Mouse (Mus musculus): ENCODE data around the gene 1700025G04Rik.

The 1700025G04Rik gene

DNA sequence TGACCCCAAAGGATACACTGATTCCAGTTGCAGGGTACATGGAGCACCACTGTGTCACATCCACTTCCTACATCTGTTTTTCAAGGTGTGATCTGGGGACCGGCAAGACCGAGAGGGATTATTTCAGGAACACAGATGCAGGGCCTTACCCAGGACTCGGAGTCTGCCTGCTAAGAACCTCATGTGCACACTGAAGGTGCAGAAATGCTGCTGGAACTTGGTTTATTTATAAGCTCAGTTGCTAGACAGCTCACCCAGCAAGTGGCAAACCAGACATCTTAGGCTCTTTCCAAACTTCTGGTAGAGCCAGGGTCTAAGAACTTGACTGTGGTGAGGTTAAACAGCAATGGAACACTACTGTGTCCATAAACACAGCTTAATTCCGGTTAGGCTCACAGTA, 61.2 kb downstream of the 1700025G04Rik start:
- DNase-seq = no peak

DNA sequence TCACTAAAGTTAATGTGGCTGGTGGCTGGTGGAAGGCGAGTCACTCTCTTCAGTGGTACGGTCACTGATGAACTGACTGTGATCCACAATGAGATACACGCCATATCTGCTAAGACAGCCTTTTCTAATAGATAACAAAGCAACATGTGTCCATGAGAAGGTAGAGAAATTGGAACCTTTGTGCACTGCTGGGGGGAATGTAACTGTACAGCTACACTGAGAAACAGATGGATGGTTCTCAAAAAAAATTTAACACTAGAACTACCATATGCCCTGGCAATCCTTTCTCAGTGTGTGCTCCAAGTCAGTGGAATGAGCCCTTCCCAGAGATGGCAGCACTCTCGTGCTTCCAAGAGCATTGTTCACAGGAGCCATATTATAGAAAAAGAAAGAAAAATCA, 63.2 kb downstream of the 1700025G04Rik start:
- DNase-seq = no peak

- no peak for DNase-seq
These were observed 64.6 kb downstream of the 1700025G04Rik start for GRCm38 (mm10) chr1:152025308-152025707.

- DNase-seq = no peak
These were observed 65.7 kb downstream of the 1700025G04Rik start for GRCm38 (mm10) chr1:152024019-152024787.

GRCm38 (mm10) chr1:152020812-152021211, 69.1 kb downstream of the 1700025G04Rik start:
- DNase-seq = no peak

GRCm38 (mm10) chr1:152020070-152020469, 69.9 kb downstream of the 1700025G04Rik start:
- DNase-seq = no peak

DNA sequence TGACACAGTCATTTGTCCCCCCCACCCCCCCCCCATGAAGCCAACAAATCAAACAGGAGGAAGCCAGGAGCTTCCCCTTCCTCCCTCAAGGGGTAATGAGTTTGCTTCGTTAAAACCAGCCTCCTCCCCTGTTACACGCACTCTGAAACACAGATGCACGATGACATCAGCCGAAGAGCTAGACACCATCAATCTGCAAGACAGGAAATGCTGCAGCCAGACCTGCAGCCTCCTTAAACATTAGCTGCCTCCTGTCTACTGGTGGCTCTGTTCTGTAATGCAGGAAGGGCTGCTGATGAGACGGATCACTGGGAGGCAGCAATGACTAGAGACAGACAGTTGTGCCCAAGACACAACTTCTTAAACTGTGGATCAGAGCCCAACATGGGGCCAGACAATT, 70.7 kb downstream of the 1700025G04Rik start:
- DNase-seq = peak; percentile 49

GRCm38 (mm10) chr1:152018322-152018721, 71.6 kb downstream of the 1700025G04Rik start:
- no peak for DNase-seq

GRCm38 (mm10) chr1:152016663-152017062, 73.3 kb downstream of the 1700025G04Rik start:
- DNase-seq = no peak

- DNase-seq = no peak
These were observed 74.3 kb downstream of the 1700025G04Rik start for GRCm38 (mm10) chr1:152015555-152016125.

DNA sequence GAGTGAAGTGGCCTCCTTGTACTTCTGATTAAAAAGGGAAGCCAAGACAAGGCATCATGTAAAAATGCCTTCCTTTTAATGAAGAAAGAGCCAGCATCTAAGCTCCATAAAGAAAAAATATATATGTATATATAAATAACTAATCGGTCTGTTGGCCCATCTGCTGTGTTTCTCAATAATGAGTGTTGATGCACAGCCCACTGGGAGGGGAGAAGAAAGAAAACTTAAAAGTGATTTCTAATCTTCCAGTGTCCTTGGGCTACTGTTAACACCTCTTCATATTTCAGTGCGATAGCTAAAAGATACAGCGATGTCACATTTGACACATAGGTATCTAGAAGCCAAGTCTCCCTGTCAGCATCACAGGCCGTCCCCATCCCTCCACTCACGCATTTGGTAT, 78.2 kb downstream of the 1700025G04Rik start:
- no peak for DNase-seq

GRCm38 (mm10) chr1:152010251-152010980, 79.5 kb downstream of the 1700025G04Rik start:
- no peak for DNase-seq

DNA sequence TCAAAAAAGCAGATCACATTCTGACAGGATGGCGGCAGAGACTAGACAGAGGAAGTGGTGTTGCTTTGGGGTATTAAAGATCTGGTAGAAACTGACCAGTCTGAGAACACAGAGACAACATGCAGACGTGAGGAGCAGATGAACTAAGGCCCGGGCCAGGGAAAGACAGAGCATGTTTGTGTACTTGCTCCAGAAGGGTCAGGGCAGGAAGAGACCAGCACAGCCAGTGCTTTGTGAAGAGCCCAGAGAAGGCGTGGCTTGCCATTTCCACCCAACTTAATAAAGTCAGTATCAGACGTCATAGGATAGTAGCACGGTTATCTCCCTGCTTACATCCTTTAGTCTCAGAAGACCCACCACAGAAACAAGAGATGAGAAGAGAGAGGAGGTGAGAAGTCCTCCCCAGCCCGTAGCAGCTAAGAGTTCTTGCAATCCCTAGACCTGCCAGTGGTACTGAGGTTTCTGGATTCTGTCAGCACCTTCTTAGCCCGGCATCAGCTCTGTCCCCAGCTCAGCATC, 81.4 kb downstream of the 1700025G04Rik start:
- peak; percentile 27 for DNase-seq

DNA sequence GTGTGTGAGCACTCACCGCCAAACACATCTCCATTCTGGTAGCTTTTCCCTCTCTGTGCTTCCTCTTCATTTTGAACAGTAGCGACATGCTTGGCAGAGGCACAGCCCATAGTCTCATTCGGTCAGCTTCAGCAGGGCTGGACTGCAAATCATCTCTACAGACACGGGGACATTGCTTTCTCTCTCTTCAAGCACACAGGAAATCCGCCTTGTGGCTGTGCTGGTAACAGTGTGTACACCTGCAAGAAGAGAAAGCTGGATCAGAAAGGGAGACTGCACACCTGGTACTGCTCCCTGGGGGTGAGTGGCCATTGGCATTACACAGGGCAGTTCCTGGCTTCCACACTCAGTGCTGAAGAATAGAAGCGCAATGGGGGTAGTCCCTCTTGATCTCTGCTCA, 83.4 kb downstream of the 1700025G04Rik start:
- DNase-seq = no peak

DNA sequence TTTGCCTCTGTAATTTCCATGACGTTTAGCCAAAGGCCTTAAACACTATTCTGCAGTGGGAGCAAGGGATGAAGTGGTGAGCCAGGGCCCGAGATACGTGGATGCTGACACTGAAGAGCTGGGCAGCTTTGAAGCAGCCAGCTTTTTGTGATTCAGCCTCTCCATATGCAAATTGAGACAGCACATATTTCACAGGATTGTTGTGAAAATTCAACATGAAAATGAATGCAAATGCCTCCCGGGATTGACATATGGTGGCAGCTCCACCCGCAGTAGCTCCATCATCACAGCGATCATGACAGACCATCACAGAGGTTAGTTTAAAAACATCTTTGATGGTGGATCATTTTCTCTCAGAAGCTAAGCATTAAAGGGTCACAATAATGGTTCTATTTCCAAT, 85.4 kb downstream of the 1700025G04Rik start:
- no peak for DNase-seq

GRCm38 (mm10) chr1:152000461-152000860, 89.5 kb downstream of the 1700025G04Rik start:
- DNase-seq = no peak

- DNase-seq = no peak
These were observed 90.5 kb downstream of the 1700025G04Rik start for GRCm38 (mm10) chr1:151999424-151999842.

DNA sequence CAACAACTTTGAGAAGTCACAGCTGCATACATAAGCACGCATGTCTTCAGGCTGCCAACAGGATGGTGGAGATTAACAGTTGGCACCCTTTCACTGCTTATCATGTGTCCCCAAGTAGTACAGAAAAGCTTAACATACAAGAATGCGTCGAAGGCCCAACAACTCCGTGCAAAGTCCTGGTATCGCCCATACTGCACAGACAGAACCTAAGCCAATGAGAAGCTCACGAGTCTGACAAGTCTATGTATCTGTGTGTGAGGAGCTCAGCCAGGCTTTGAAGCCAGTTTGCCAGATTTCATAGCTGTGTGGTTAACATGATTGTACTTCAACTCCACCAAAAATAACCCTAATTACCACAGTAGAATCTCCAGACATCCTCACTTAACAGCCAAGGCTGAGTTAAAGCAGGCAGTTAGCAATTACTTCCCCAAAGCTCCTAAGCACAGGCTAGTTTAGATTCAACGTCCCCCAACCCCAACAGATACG, 91.2 kb downstream of the 1700025G04Rik start:
- no peak for DNase-seq

DNA sequence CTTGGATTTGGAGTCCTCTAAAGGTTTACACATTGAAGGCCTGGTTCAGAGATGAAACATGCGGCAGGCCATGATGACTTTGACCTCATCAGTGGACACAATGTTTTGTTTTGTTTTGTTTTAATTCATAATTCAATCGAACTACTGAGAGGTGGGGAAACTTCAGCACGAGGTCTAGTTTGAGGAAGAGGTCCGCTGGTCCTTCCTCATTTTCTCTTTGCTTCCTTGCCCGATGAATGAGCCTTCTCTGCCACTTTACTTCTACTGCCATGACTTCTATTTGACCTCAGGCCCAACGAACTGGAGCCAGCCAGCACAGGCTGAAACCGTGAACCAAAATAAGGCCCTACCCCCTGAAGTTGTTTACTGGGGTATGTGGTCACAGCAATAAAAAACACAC, 92.3 kb downstream of the 1700025G04Rik start:
- DNase-seq = no peak

DNA sequence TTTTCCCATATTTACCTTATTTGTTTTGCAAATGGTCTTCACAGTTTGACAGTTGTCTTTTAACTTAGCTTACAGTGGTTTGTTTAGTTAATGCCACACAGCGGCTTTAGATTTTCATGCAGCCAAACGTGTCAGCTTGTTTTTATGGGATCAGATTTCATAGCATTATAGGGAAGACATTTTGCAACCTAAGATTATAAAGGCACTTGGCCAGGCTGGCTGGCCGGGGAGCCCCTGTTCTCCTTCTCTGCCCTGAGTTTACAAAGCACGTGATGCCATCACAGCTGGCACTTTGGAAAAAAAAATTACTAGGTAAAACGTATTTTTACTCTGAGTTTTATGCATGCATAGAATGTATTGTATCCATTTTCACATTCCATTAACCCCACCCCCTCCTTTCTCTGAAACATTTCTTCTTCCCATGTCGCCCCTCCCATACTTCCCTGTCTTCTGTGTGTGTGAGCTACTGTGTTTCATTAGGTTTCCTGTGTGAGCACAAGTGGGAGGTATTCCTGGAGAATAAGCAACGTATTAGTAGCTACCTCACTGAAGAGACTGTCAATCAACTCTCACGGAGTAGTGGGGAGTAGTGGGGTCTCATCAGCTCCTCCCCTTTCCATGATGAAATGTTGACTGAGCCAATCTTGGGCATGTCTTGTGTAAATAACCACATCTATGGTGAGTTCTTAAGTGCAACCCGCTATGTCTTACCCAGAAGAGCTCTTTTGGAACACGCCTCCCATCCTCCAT, 93.8 kb downstream of the 1700025G04Rik start:
- DNase-seq = no peak

GRCm38 (mm10) chr1:151994271-151994670, 95.7 kb downstream of the 1700025G04Rik start:
- no peak for DNase-seq

DNA sequence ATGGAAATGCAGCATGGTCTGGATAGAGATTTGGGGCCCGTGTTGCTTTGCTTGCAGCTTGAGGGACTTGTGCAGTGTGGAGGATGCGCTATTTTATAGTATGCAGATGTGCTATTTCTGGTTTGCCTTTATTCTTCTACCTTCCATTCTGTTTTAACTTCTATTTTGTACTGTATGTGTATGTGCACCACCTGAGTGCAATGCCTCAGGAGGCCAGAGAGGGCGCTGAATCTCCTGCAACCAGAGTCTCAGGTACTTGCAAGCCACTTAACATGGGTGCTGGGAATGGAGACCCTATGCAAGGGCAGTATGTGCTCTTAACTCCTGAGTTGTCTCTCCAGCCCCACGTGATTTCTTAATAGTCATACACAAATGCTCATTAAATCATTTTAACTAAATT, 98.4 kb downstream of the 1700025G04Rik start:
- DNase-seq = no peak

- DNase-seq = no peak
These were observed 99.3 kb downstream of the 1700025G04Rik start for GRCm38 (mm10) chr1:151990615-151991014.

All from kidney, adult 9 months (tissue).